Mouse (Mus musculus) lung, adult 18-20 months (tissue): ENCODE measurements at regions not wholly inside any gene's neighbourhood (a gene's known extent, or its start where the extent isn't known, plus 50 kb on each side); places are given as distances from the start of the nearest gene placed in this dataset.
A peak's percentile ranks its signal among the peaks of the same experiment; 100 is the strongest.

Source experiments
- DNase-seq, 2 experiments: peaks; one replicate each; pipeline ENCODE4 v3.0.0; 2022; ENCODE audit warnings: mixed read lengths in 2 of 2

- DNase-seq, result no peak
Measured at GRCm38 (mm10) chrX:52668679-52669078, 54.9 kb upstream of the Gpc3 start.

- no peak for DNase-seq
Measured at GRCm38 (mm10) chrX:52679045-52679444, 65.3 kb upstream of the Gpc3 start.

- DNase-seq, result no peak
Measured at GRCm38 (mm10) chrX:52694392-52694791, 80.6 kb upstream of the Gpc3 start.

GRCm38 (mm10) chrX:52699615-52700014 is 85.9 kb upstream of the Gpc3 start:
- no peak for DNase-seq

- DNase-seq, result peak in 1 of 2 experiments; percentile 0
Measured at GRCm38 (mm10) chrX:52717495-52717894, 73.5 kb upstream of the Ccdc160 start.

GRCm38 (mm10) chrX:52738116-52738515 is 52.9 kb upstream of the Ccdc160 start:
- DNase-seq, result no peak
